Mouse (Mus musculus): ENCODE results near the gene Cd200r4.
"Not testable (repeated sequence)": the region's sequence is repeated elsewhere in the genome, so short reads cannot be mapped to it uniquely, and the experiment has no call there.

Gene Cd200r4

GRCm38 (mm10) chr16:44774201-44774600 lies 37.3 kb upstream of the Cd200r4 start:
- no peaks in the 10 kb centered on the region for H3K36me3 ChIP-seq (ENCODE audit: insufficient read depth, low read length)
- H3K9me3 ChIP-seq (ENCODE audit: low read length): no peaks in the 10 kb centered on the region
- TF ChIP-seq NANOG (IDR thresholded peaks at IDR 0.05; ENCODE audit: borderline replicate concordance, low read length) (no peak), POU5F1 (IDR thresholded peaks at IDR 0.05; ENCODE audit: borderline replicate concordance, low read length) (no peak), CTCF (conservative IDR thresholded peaks at IDR 0.05; ENCODE audit: low read length) (no peak)
- no peaks in the 10 kb centered on the region for H3K27me3 ChIP-seq (ENCODE audit: insufficient read depth, low read length)
- no peaks in the 10 kb centered on the region for H3K4me1 ChIP-seq (replicated peaks; ENCODE audit: low read depth, low read length)
- no peak overlapping the region for H3K4me3 ChIP-seq (replicated peaks; ENCODE audit: low read length)

DNA sequence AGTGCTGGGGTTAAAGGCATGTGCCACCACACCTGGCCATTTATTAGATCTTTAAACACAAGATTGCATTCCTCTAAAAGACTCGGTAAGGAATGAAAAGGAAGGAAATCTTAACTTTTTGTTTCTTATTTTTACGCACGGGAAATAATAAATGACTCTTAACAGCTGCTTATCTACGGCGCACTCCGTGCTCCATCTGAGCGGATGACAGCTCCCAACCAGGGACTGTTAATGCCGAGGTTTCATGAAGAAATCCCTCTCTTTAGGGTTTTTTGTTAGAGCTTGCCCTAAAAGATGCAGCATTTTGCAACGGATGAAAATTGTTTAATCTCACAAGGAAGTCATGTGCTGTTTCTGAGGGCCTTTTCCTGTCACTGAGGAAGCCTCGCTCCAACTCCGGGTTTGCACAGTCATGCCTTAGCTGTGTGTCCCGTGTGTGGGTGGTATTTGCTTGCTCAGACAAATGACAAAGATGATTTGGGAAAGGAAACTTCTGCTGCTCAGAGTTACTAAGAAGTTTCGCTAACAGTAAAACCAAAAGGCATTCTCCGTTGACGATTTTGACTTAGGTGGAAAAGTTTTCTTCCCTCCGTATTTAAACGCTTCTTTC lies 32.9 kb upstream of the Cd200r4 start:
- Histone ChIP-seq H3K4me1 (replicated peaks; ENCODE audit: low read depth, low read length) (no peaks in the 10 kb centered on the region), H3K9me3 (ENCODE audit: low read length) (no peaks in the 10 kb centered on the region), H3K36me3 (ENCODE audit: insufficient read depth, low read length) (no peaks in the 10 kb centered on the region), H3K4me3 (replicated peaks; ENCODE audit: low read length) (no peak overlapping the region), H3K27me3 (ENCODE audit: insufficient read depth, low read length) (no peaks in the 10 kb centered on the region)
- TF ChIP-seq CTCF (conservative IDR thresholded peaks at IDR 0.05; ENCODE audit: low read length) (no peak), NANOG (IDR thresholded peaks at IDR 0.05; ENCODE audit: borderline replicate concordance, low read length) (no peak), POU5F1 (IDR thresholded peaks at IDR 0.05; ENCODE audit: borderline replicate concordance, low read length) (no peak)

DNA sequence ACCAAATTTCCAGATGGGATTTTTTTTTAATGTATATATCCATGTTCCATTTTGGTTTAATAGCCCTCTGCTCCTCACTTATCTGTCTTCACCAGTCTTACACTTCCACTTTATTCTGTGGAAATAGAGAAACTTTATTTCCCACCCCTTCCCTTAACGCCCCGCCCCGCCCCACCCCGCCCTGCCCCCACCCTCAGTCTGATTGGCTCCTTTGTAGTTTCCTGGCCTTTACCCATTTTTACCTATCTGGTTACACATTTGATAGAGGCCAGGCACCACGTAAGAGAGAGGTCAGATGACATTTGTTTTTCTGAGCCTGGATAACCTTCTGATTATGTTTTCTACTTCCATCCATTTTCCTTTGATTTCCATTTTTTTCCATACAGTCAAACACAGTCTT lies 32.0 kb upstream of the Cd200r4 start:
- H3K36me3 ChIP-seq (ENCODE audit: insufficient read depth, low read length): no peaks in the 10 kb centered on the region
- no peaks in the 10 kb centered on the region for H3K4me1 ChIP-seq (replicated peaks; ENCODE audit: low read depth, low read length)
- H3K9me3 ChIP-seq (ENCODE audit: low read length): no peaks in the 10 kb centered on the region
- no peak for TF ChIP-seq NANOG (IDR thresholded peaks at IDR 0.05; ENCODE audit: borderline replicate concordance, low read length)
- no peak for TF ChIP-seq POU5F1 (IDR thresholded peaks at IDR 0.05; ENCODE audit: borderline replicate concordance, low read length)
- TF ChIP-seq CTCF (conservative IDR thresholded peaks at IDR 0.05; ENCODE audit: low read length): no peak
- no peaks in the 10 kb centered on the region for H3K27me3 ChIP-seq (ENCODE audit: insufficient read depth, low read length)
- H3K4me3 ChIP-seq (replicated peaks; ENCODE audit: low read length): no peak overlapping the region

GRCm38 (mm10) chr16:44780751-44781150 lies 30.8 kb upstream of the Cd200r4 start:
- Histone ChIP-seq H3K27me3 (ENCODE audit: insufficient read depth, low read length) (no peaks in the 10 kb centered on the region), H3K9me3 (ENCODE audit: low read length) (no peaks in the 10 kb centered on the region), H3K4me1 (replicated peaks; ENCODE audit: low read depth, low read length) (no peaks in the 10 kb centered on the region), H3K4me3 (replicated peaks; ENCODE audit: low read length) (no peak overlapping the region), H3K36me3 (ENCODE audit: insufficient read depth, low read length) (no peaks in the 10 kb centered on the region)
- no peak for TF ChIP-seq POU5F1 (IDR thresholded peaks at IDR 0.05; ENCODE audit: borderline replicate concordance, low read length)
- peak; percentile 31; the same call in 1 of the 2 replicates for TF ChIP-seq CTCF (conservative IDR thresholded peaks at IDR 0.05; ENCODE audit: low read length)

GRCm38 (mm10) chr16:44786934-44787333 lies 24.6 kb upstream of the Cd200r4 start:
- Histone ChIP-seq H3K4me3 (replicated peaks; ENCODE audit: low read length) (no peak overlapping the region), H3K36me3 (ENCODE audit: insufficient read depth, low read length) (no peaks in the 10 kb centered on the region), H3K9me3 (ENCODE audit: low read length) (no peaks in the 10 kb centered on the region), H3K27me3 (ENCODE audit: insufficient read depth, low read length) (no peaks in the 10 kb centered on the region), H3K4me1 (replicated peaks; ENCODE audit: low read depth, low read length) (no peaks in the 10 kb centered on the region)
- TF ChIP-seq CTCF (conservative IDR thresholded peaks at IDR 0.05; ENCODE audit: low read length) (no peak), NANOG (IDR thresholded peaks at IDR 0.05; ENCODE audit: borderline replicate concordance, low read length) (no peak), POU5F1 (IDR thresholded peaks at IDR 0.05; ENCODE audit: borderline replicate concordance, low read length) (no peak)

DNA sequence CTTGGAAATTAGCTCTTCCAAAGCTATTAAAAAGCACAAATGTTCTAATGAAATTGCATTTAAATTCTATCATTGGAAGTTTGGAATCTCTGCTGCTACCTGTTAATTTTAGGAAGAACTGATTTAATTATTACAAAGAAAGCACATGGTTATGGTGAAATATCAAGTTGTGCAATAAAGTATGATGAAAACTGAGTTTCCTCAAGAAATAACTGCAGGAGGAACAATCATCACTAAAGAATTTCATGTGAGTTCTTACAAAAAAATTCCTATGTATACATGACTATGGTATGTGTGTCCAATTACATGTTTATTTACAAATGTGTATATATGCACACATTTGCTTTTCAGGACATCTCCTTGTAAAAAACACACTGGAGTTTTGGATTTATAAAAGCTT lies 17.1 kb upstream of the Cd200r4 start:
- H3K9me3 ChIP-seq (ENCODE audit: low read length): no peaks in the 10 kb centered on the region
- TF ChIP-seq NANOG (IDR thresholded peaks at IDR 0.05; ENCODE audit: borderline replicate concordance, low read length) (no peak), POU5F1 (IDR thresholded peaks at IDR 0.05; ENCODE audit: borderline replicate concordance, low read length) (no peak), CTCF (conservative IDR thresholded peaks at IDR 0.05; ENCODE audit: low read length) (no peak)
- H3K27me3 ChIP-seq (ENCODE audit: insufficient read depth, low read length): no peaks in the 10 kb centered on the region
- H3K36me3 ChIP-seq (ENCODE audit: insufficient read depth, low read length): no peaks in the 10 kb centered on the region
- no peak overlapping the region for H3K4me3 ChIP-seq (replicated peaks; ENCODE audit: low read length)
- no peaks in the 10 kb centered on the region for H3K4me1 ChIP-seq (replicated peaks; ENCODE audit: low read depth, low read length)

DNA sequence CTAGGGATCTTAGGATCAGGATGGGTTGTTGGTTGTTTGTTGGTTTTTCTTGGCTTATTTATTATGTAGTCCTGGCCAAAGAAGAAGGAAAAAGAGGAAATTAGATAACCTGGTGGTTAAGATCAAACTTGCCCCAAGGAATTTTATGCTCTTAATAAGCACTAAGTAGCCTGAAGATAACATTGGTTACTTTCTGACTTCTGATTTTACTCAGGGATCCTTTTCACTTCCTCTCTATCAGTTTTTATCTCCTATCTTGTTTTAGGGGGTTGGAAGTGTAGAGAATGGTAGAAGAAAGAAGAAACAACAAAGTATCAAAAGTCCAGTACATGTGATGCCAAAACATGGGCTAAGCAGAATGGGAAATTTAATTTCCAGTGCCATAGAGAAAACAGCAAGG lies 5.6 kb upstream of the Cd200r4 start:
- no peaks in the 10 kb centered on the region for H3K9me3 ChIP-seq (ENCODE audit: low read length)
- no peak overlapping the region for H3K4me3 ChIP-seq (replicated peaks; ENCODE audit: low read length)
- TF ChIP-seq NANOG (IDR thresholded peaks at IDR 0.05; ENCODE audit: borderline replicate concordance, low read length) (no peak), CTCF (conservative IDR thresholded peaks at IDR 0.05; ENCODE audit: low read length) (no peak)
- H3K36me3 ChIP-seq (ENCODE audit: insufficient read depth, low read length): no peaks in the 10 kb centered on the region
- no peaks in the 10 kb centered on the region for H3K27me3 ChIP-seq (ENCODE audit: insufficient read depth, low read length)
- H3K4me1 ChIP-seq (replicated peaks; ENCODE audit: low read depth, low read length): no peaks in the 10 kb centered on the region

DNA sequence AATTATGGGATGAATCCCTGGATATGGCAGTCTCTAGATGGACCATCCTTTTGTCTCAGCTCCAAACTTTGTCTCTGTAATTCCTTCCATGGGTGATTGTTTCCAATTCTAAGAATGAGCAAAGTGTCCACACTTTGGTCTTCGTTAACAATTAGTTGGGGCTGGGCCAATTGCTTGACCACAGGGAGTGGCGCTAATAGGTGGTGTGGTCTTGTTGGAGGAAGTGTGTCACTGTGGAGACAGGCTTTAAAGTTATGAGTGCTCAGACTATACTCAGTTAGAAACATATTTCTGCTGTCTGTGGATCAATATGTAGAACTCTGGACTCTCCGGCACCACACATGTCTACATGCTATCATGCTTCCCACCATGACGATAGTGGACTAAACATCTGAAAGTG lies 1.3 kb upstream of the Cd200r4 start:
- not testable (repeated sequence) for H3K36me3 ChIP-seq (ENCODE audit: insufficient read depth, low read length); H3K4me3 ChIP-seq (replicated peaks; ENCODE audit: low read length); H3K4me1 ChIP-seq (replicated peaks; ENCODE audit: low read depth, low read length); H3K27me3 ChIP-seq (ENCODE audit: insufficient read depth, low read length); H3K9me3 ChIP-seq (ENCODE audit: low read length)

DNA sequence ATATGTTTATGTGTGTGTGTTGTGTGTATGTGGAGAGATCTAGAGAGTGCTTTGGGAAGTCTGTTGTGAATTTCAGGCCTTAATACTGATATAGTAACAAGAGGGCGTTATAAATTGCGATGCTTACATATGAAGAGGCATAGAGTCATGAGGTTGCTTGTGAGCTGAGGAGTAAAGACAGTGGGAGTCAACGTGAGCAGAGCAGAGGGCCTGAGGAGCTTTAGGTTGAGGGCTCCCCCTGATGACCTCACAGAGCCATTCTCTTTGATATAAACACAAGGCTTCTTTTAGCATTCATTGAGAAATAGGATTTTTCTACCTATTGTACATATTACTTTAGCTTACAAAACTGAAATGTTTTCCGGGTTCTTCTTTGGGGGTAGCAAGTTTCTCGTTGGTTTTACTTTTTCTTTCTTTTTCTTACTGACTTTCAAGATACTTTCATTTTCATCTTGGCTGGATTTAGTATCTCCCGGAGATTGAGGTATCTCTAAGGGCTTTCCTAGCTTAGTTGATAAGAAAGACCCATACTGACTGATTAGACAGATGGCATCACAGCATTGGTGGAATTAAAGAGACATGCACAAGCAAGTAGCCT lies 1.0 kb downstream of the Cd200r4 start:
- TF ChIP-seq CTCF (conservative IDR thresholded peaks at IDR 0.05; ENCODE audit: low read length) (no peak), POU5F1 (IDR thresholded peaks at IDR 0.05; ENCODE audit: borderline replicate concordance, low read length) (no peak)
- Histone ChIP-seq H3K9me3 (ENCODE audit: low read length) (no peaks in the 10 kb centered on the region), H3K4me1 (replicated peaks; ENCODE audit: low read depth, low read length) (no peaks in the 10 kb centered on the region), H3K27me3 (ENCODE audit: insufficient read depth, low read length) (no peaks in the 10 kb centered on the region), H3K4me3 (replicated peaks; ENCODE audit: low read length) (no peak overlapping the region), H3K36me3 (ENCODE audit: insufficient read depth, low read length) (no peaks in the 10 kb centered on the region)

Data from E14TG2a.4 (cell line).